Mouse (Mus musculus) cerebellum, adult 11-12 months (tissue): ENCODE results near the gene Tmem80.

Source experiments
- DNase-seq: peaks from one replicate; pipeline ENCODE4 v3.0.0; 2022

Tmem80 gene

GRCm38 (mm10) chr7:141327469-141328372 lies at the start of gene Tmem80, which contains the start of gene Deaf1:
Gene Tmem80 (plus strand): TSS chr7:141327739.
Gene Deaf1 (minus strand): TSS chr7:141327690.
- peak; percentile 99 for DNase-seq

- peak; percentile 58 for DNase-seq
Observed at GRCm38 (mm10) chr7:141278766-141279590, 48.6 kb upstream of the Tmem80 start, which contains the start of gene Sct. Gene Sct (minus strand): TSS chr7:141279133.

- DNase-seq, result no peak
Observed at GRCm38 (mm10) chr7:141281442-141281841, 46.1 kb upstream of the Tmem80 start.

GRCm38 (mm10) chr7:141282756-141283155 lies 44.8 kb upstream of the Tmem80 start:
- no peak for DNase-seq

GRCm38 (mm10) chr7:141288042-141288441 lies 39.5 kb upstream of the Tmem80 start:
- DNase-seq, result no peak

GRCm38 (mm10) chr7:141291921-141292582 lies 35.5 kb upstream of the Tmem80 start, which contains the start of gene Drd4:
Gene Drd4 (plus strand): TSS chr7:141292006.
- no peak for DNase-seq

- no peak for DNase-seq
Observed at GRCm38 (mm10) chr7:141292583-141293388, 34.8 kb upstream of the Tmem80 start.

- no peak for DNase-seq
Observed at GRCm38 (mm10) chr7:141293852-141294471, 33.6 kb upstream of the Tmem80 start.

- DNase-seq, result no peak
Observed at GRCm38 (mm10) chr7:141294479-141294878, 33.1 kb upstream of the Tmem80 start.

- DNase-seq, result no peak
Observed at GRCm38 (mm10) chr7:141297926-141298650, 29.5 kb upstream of the Tmem80 start.

- DNase-seq, result peak; percentile 89
Observed at GRCm38 (mm10) chr7:141299175-141299574, 28.4 kb upstream of the Tmem80 start.

GRCm38 (mm10) chr7:141301386-141301785 lies 26.2 kb upstream of the Tmem80 start:
- peak; percentile 74 for DNase-seq

- no peak for DNase-seq
Observed at GRCm38 (mm10) chr7:141302702-141303268, 24.8 kb upstream of the Tmem80 start.

GRCm38 (mm10) chr7:141304537-141304936 lies 23.0 kb upstream of the Tmem80 start:
- DNase-seq, result no peak

- DNase-seq, result no peak
Observed at GRCm38 (mm10) chr7:141314416-141314815, 13.1 kb upstream of the Tmem80 start.

- no peak for DNase-seq
Observed at GRCm38 (mm10) chr7:141315076-141315475, 12.5 kb upstream of the Tmem80 start.

- DNase-seq, result no peak
Observed at GRCm38 (mm10) chr7:141315974-141316373, 11.6 kb upstream of the Tmem80 start.

- DNase-seq, result no peak
Observed at GRCm38 (mm10) chr7:141317619-141318132, 9.9 kb upstream of the Tmem80 start.

GRCm38 (mm10) chr7:141319446-141319845 lies 8.1 kb upstream of the Tmem80 start:
- DNase-seq, result no peak

GRCm38 (mm10) chr7:141324686-141325085 lies 2.9 kb upstream of the Tmem80 start:
- DNase-seq, result peak; percentile 57
